ENCODE assay signal across 15 mouse cellular contexts in genomic region chr2:135650885-135651284, GRCm38 (mm10).
"Had no signal": no experiment of that assay in that cellular context is flagged by ENCODE, and none has a peak within 500 bp of the region (broad histone marks: within the 10 kb centered on the region; RNA-seq: fewer than 3 reads in every experiment).

No protein-coding gene starts in this region.

- H3K36me3 ChIP-seq: limb, embryonic 15.5 days; liver, embryonic 12.5 days; midbrain, embryonic 12.5 days; neural tube, embryonic 13.5 days; stomach, embryonic 15.5 days had no signal

- H3K9ac ChIP-seq: limb, embryonic 15.5 days; liver, embryonic 12.5 days; lung, embryonic 14.5 days; midbrain, embryonic 12.5 days; neural tube, embryonic 13.5 days; stomach, embryonic 15.5 days had no signal

- H3K27ac ChIP-seq: kidney, postnatal 0 days; left cerebral cortex, adult 2 months; limb, embryonic 15.5 days; liver, embryonic 12.5 days; midbrain, embryonic 12.5 days; neural tube, embryonic 13.5 days; stomach, embryonic 15.5 days had no signal

- ATAC-seq: liver, embryonic 12.5 days; midbrain, embryonic 16.5 days had no signal

- H3K4me3 ChIP-seq: left cerebral cortex, adult 2 months; limb, embryonic 15.5 days; liver, embryonic 12.5 days; midbrain, embryonic 12.5 days; neural tube, embryonic 13.5 days; stomach, embryonic 15.5 days had no signal

- H3K4me1 ChIP-seq: limb, embryonic 15.5 days; liver, embryonic 12.5 days; midbrain, embryonic 12.5 days; neural tube, embryonic 13.5 days; stomach, embryonic 15.5 days had no signal

- DNase-seq: kidney, postnatal 36 days; lung, embryonic 14.5 days; lung, postnatal 10 days; lung, postnatal 4 days; right cerebral cortex, postnatal 14 days; thymus, adult 2 months; thymus, postnatal 25 days had no signal

- H3K9me3 ChIP-seq: limb, embryonic 15.5 days; liver, embryonic 12.5 days; midbrain, embryonic 12.5 days; neural tube, embryonic 13.5 days; stomach, embryonic 15.5 days had no signal

- H3K27me3 ChIP-seq: limb, embryonic 15.5 days; liver, embryonic 12.5 days; midbrain, embryonic 12.5 days; neural tube, embryonic 13.5 days; stomach, embryonic 15.5 days had no signal

- H3K4me2 ChIP-seq: limb, embryonic 15.5 days; liver, embryonic 12.5 days; lung, embryonic 14.5 days; midbrain, embryonic 12.5 days; neural tube, embryonic 13.5 days; stomach, embryonic 15.5 days had no signal
